Mouse (Mus musculus): ENCODE measurements around the gene Rab5c. TPM values are rescaled to one million over a fixed set of nuclear protein-coding genes. Genes with fewer than 3 reads are reported as not detected.

The Rab5c gene
- polyA plus RNA-seq, 1 experiment from 2014 or later, result 34.7 TPM

- ATAC-seq (replicated peaks; ENCODE audit: low FRiP score, low read depth) (no peak; the same call in 1 of the 2 replicates), DNase-seq (ENCODE audit: low spot score) (no peak)
- 2% methylated on average over 23 of the region's 23 CpGs for WGBS
- no peak for TF ChIP-seq CTCF (IDR thresholded peaks at IDR 0.05; ENCODE audit: low read depth)
- Histone ChIP-seq H3K4me2 (ENCODE audit: low read length) (peak within 1 kb of the TSS; percentile 67), H3K36me3 (ENCODE audit: insufficient read depth, low read length) (no peaks in the 10 kb centered on the region), H3K27ac (no peak within 1 kb of the TSS), H3K9ac (ENCODE audit: low read depth, low read length) (peak within 1 kb of the TSS; percentile 41; the same call in 1 of the 2 replicates), H3K9me3 (replicated peaks; ENCODE audit: low read length) (no peaks in the 10 kb centered on the region), H3K27me3 (ENCODE audit: insufficient read depth, low read length) (no peaks in the 10 kb centered on the region), H3K4me3 (replicated peaks; ENCODE audit: low read depth, low read length) (peak within 1 kb of the TSS; percentile 23), H3K4me1 (replicated peaks; ENCODE audit: insufficient read depth, low read length) (peaks cover 6% of the 10 kb centered on the region)
Measured at GRCm38 (mm10) chr11:100692164-100692616, 45.8 kb downstream of the Rab5c start, which contains the start of gene Zfp385c. Zfp385c (minus strand) TSS chr11:100692455.

DNA sequence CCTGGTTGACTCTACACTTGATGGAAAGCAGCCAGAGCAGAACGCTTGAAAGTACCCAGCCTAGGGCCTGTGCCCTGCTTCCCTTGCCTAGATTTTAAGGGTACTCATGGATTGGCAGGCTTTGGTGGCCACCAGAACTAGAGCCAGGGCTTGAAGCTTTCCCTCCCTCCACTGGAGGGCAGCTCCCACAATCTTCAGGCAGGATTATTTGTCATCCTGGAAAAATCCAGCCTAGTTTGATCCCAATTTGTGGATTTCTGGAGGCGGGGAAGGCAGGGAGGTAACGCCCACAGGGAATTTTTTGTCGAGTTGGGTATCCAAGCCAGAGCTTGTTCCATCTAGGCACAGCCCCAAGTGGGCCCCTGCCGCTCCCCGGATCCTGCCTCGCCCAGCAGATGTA is 47.6 kb downstream of the Rab5c start:
- Histone ChIP-seq H3K36me3 (ENCODE audit: insufficient read depth, low read length) (no peaks in the 10 kb centered on the region), H3K4me3 (replicated peaks; ENCODE audit: low read depth, low read length) (no peak overlapping the region), H3K4me2 (ENCODE audit: low read length) (no peak overlapping the region), H3K9ac (ENCODE audit: low read depth, low read length) (no peak overlapping the region), H3K27me3 (ENCODE audit: insufficient read depth, low read length) (no peaks in the 10 kb centered on the region), H3K4me1 (replicated peaks; ENCODE audit: insufficient read depth, low read length) (peaks cover 6% of the 10 kb centered on the region), H3K27ac (no peak overlapping the region), H3K9me3 (replicated peaks; ENCODE audit: low read length) (no peaks in the 10 kb centered on the region)
- no peak for DNase-seq (ENCODE audit: low spot score)
- TF ChIP-seq CTCF (IDR thresholded peaks at IDR 0.05; ENCODE audit: low read depth), result no peak
- no peak for ATAC-seq (replicated peaks; ENCODE audit: low FRiP score, low read depth)
- WGBS, result 69% methylated on average over 7 of the region's 7 CpGs

DNA sequence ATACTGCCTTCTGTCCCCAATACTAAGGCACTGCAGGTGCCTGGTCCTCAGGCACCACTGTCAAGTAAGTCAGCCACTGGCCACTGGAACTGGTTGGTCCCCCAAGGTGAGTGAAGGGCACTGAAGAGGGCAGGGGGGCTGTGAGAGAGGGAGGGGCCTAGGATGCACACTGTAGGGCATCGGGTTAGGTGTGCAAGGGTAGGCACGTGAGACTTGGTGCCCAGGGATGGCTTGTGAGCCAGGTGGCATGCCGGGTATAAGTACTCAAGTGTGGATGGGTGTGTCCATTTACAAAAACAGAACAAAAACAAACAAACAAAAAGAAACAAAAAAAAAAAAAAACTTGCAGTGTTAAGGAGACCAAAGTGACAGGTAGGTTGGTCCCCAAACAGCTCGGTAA is 49.6 kb downstream of the Rab5c start:
- Histone ChIP-seq H3K4me1 (replicated peaks; ENCODE audit: insufficient read depth, low read length) (peaks cover 6% of the 10 kb centered on the region), H3K9me3 (replicated peaks; ENCODE audit: low read length) (no peaks in the 10 kb centered on the region), H3K27me3 (ENCODE audit: insufficient read depth, low read length) (no peaks in the 10 kb centered on the region), H3K9ac (ENCODE audit: low read depth, low read length) (no peak overlapping the region), H3K4me2 (ENCODE audit: low read length) (no peak overlapping the region), H3K27ac (no peak overlapping the region), H3K4me3 (replicated peaks; ENCODE audit: low read depth, low read length) (no peak overlapping the region), H3K36me3 (ENCODE audit: insufficient read depth, low read length) (no peaks in the 10 kb centered on the region)
- DNase-seq (ENCODE audit: low spot score), result no peak
- WGBS, result 69% methylated on average over 4 of the region's 4 CpGs
- ATAC-seq (replicated peaks; ENCODE audit: low FRiP score, low read depth), result no peak
- TF ChIP-seq CTCF (IDR thresholded peaks at IDR 0.05; ENCODE audit: low read depth), result no peak

DNA sequence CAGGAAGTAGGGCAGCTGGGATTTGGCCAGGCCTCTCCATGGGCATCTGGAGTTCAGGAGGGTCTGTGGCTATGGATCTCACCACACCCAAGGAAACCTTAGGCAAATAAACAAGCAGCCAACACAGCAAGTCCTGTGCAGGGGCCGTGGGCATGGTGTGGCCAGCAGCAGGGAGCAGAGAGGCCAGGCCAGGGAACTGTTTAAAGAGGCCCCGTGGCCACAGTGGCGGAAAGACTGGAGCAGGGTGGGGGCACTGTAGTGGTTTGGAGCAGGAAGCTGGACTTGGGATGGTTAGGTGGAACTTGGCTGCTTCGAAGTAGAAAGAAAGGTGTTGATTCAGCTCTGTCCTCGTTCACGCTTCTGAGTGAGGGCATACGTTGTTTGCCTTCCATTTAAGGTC is 50.8 kb downstream of the Rab5c start:
- ATAC-seq (replicated peaks; ENCODE audit: low FRiP score, low read depth) (no peak), DNase-seq (ENCODE audit: low spot score) (no peak)
- Histone ChIP-seq H3K4me3 (replicated peaks; ENCODE audit: low read depth, low read length) (no peak overlapping the region), H3K4me2 (ENCODE audit: low read length) (no peak overlapping the region), H3K9ac (ENCODE audit: low read depth, low read length) (no peak overlapping the region), H3K27ac (no peak overlapping the region), H3K27me3 (ENCODE audit: insufficient read depth, low read length) (no peaks in the 10 kb centered on the region), H3K36me3 (ENCODE audit: insufficient read depth, low read length) (no peaks in the 10 kb centered on the region), H3K4me1 (replicated peaks; ENCODE audit: insufficient read depth, low read length) (peaks cover 4% of the 10 kb centered on the region), H3K9me3 (replicated peaks; ENCODE audit: low read length) (no peaks in the 10 kb centered on the region)
- TF ChIP-seq CTCF (IDR thresholded peaks at IDR 0.05; ENCODE audit: low read depth), result no peak
- WGBS, result 79% methylated on average over 7 of the region's 7 CpGs

DNA sequence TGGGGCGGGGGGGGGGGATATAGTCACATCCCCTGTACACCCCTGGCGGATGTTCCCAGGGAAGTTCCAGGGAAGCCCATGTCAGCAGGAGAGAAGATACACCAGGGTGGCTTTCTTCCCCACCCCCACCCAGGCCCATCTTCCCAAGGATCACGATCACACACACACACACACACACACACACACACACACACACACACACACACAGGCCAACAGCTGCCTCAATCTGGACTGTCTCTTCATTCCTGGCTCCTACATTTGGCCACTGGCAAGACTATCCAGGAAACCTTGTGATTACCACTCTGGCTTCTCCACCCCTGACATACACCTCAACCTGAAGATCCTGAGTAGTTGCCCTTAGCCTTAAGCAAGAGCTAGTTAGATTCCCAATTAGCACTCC is 52.6 kb downstream of the Rab5c start:
- DNase-seq (ENCODE audit: low spot score), result no peak
- Histone ChIP-seq H3K9me3 (replicated peaks; ENCODE audit: low read length) (no peaks in the 10 kb centered on the region), H3K4me1 (replicated peaks; ENCODE audit: insufficient read depth, low read length) (no peaks in the 10 kb centered on the region), H3K27me3 (ENCODE audit: insufficient read depth, low read length) (no peaks in the 10 kb centered on the region), H3K4me3 (replicated peaks; ENCODE audit: low read depth, low read length) (no peak overlapping the region), H3K9ac (ENCODE audit: low read depth, low read length) (no peak overlapping the region), H3K4me2 (ENCODE audit: low read length) (no peak overlapping the region), H3K36me3 (ENCODE audit: insufficient read depth, low read length) (no peaks in the 10 kb centered on the region), H3K27ac (no peak overlapping the region)
- TF ChIP-seq CTCF (IDR thresholded peaks at IDR 0.05; ENCODE audit: low read depth), result no peak
- 68% methylated on average over 3 of the region's 3 CpGs for WGBS
- ATAC-seq (replicated peaks; ENCODE audit: low FRiP score, low read depth), result no peak

- Histone ChIP-seq H3K4me1 (replicated peaks; ENCODE audit: insufficient read depth, low read length) (no peaks in the 10 kb centered on the region), H3K4me3 (replicated peaks; ENCODE audit: low read depth, low read length) (no peak overlapping the region), H3K27ac (no peak overlapping the region), H3K9ac (ENCODE audit: low read depth, low read length) (no peak overlapping the region), H3K4me2 (ENCODE audit: low read length) (no peak overlapping the region), H3K27me3 (ENCODE audit: insufficient read depth, low read length) (no peaks in the 10 kb centered on the region), H3K36me3 (ENCODE audit: insufficient read depth, low read length) (no peaks in the 10 kb centered on the region), H3K9me3 (replicated peaks; ENCODE audit: low read length) (no peaks in the 10 kb centered on the region)
- no peak for TF ChIP-seq CTCF (IDR thresholded peaks at IDR 0.05; ENCODE audit: low read depth)
- no peak for ATAC-seq (replicated peaks; ENCODE audit: low FRiP score, low read depth)
- 33% methylated on average over 2 of the region's 2 CpGs for WGBS
- DNase-seq (ENCODE audit: low spot score), result no peak
Measured at GRCm38 (mm10) chr11:100684084-100684483, 53.9 kb downstream of the Rab5c start.

GRCm38 (mm10) chr11:100682526-100682925 is 55.5 kb downstream of the Rab5c start:
- DNase-seq (ENCODE audit: low spot score), result no peak
- no peak overlapping the region for H3K4me2 ChIP-seq (ENCODE audit: low read length)
- no peak for TF ChIP-seq CTCF (IDR thresholded peaks at IDR 0.05; ENCODE audit: low read depth)
- H3K9ac ChIP-seq (ENCODE audit: low read depth, low read length), result no peak overlapping the region
- no peak for ATAC-seq (replicated peaks; ENCODE audit: low FRiP score, low read depth)
- H3K4me1 ChIP-seq (replicated peaks; ENCODE audit: insufficient read depth, low read length), result no peaks in the 10 kb centered on the region
- no peak overlapping the region for H3K4me3 ChIP-seq (replicated peaks; ENCODE audit: low read depth, low read length)
- no peak overlapping the region for H3K27ac ChIP-seq
- no peaks in the 10 kb centered on the region for H3K9me3 ChIP-seq (replicated peaks; ENCODE audit: low read length)
- H3K27me3 ChIP-seq (ENCODE audit: insufficient read depth, low read length), result no peaks in the 10 kb centered on the region
- H3K36me3 ChIP-seq (ENCODE audit: insufficient read depth, low read length), result no peaks in the 10 kb centered on the region
- 76% methylated on average over 5 of the region's 5 CpGs for WGBS
